ENCODE assay signal across 26 mouse cellular contexts in genomic region chr2:131009123-131009522, GRCm38 (mm10). TPM values are rescaled to one million over a fixed set of nuclear protein-coding genes. Genes with fewer than 3 reads are reported as not detected.
"Had no signal": no experiment of that assay in that cellular context is flagged by ENCODE, and none has a peak within 500 bp of the region (broad histone marks: within the 10 kb centered on the region; RNA-seq: fewer than 3 reads in every experiment).

No protein-coding gene starts in this region.

- H3K9ac ChIP-seq: heart, embryonic 12.5 days; hindbrain, embryonic 12.5 days; hindbrain, embryonic 14.5 days; intestine, embryonic 15.5 days; limb, embryonic 12.5 days had no signal

- ATAC-seq: hindbrain, embryonic 16.5 days; inflammation-experienced regulatory T-cells, adult 6 months; intestine, embryonic 15.5 days; intestine, postnatal 0 days had no signal

- H3K27ac ChIP-seq: gastrocnemius, adult 2 months; heart, adult 2 months; heart, embryonic 10.5 days; hindbrain, embryonic 10.5 days; hindbrain, embryonic 12.5 days; hindbrain, embryonic 14.5 days; intestine, embryonic 15.5 days; layer of hippocampus, adult 2 months; left cerebral cortex, adult 2 months; limb, embryonic 10.5 days; limb, embryonic 12.5 days had no signal

- DNase-seq: gastrocnemius, adult 2 months; gastrocnemius, postnatal 10 days; gastrocnemius, postnatal 25 days; heart, adult 2 months; heart, postnatal 10 days; heart, postnatal 4 days; kidney, adult 18-20 months; kidney, adult 8-10 months; kidney, postnatal 10 days; kidney, postnatal 25 days; kidney, postnatal 4 days had no signal

- H3K4me3 ChIP-seq: gastrocnemius, adult 2 months; heart, adult 2 months; heart, embryonic 10.5 days; heart, embryonic 12.5 days; hindbrain, embryonic 10.5 days; hindbrain, embryonic 12.5 days; intestine, embryonic 15.5 days; layer of hippocampus, adult 2 months; left cerebral cortex, adult 2 months; limb, embryonic 10.5 days; limb, embryonic 12.5 days had no signal

- H3K36me3 ChIP-seq: intestine, embryonic 15.5 days had no signal

- H3K9me3 ChIP-seq: heart, embryonic 10.5 days; heart, embryonic 12.5 days; hindbrain, embryonic 10.5 days; hindbrain, embryonic 12.5 days; intestine, embryonic 15.5 days; limb, embryonic 10.5 days; limb, embryonic 12.5 days had no signal

- H3K4me2 ChIP-seq: heart, embryonic 12.5 days; hindbrain, embryonic 12.5 days; hindbrain, embryonic 14.5 days; intestine, embryonic 15.5 days; limb, embryonic 12.5 days had no signal

- H3K27me3 ChIP-seq: heart, embryonic 12.5 days; hindbrain, embryonic 12.5 days; intestine, embryonic 15.5 days; limb, embryonic 12.5 days had no signal

- H3K4me1 ChIP-seq: heart, embryonic 10.5 days; heart, embryonic 12.5 days; hindbrain, embryonic 10.5 days; hindbrain, embryonic 12.5 days; intestine, embryonic 15.5 days; limb, embryonic 10.5 days; limb, embryonic 12.5 days had no signal

RNA-seq across cellular contexts. Expression of gene Gfra4, which starts 33.8 kb away (rescaled TPM):
- total RNA-seq: granulocyte monocyte progenitor cell, adult 5-6 weeks; liver, adult 2 months had no signal
